Mouse (Mus musculus) kidney, embryonic 14.5 days (tissue): ENCODE measurements around the gene Lipt1. TPM values are rescaled to one million over a fixed set of nuclear protein-coding genes. Genes with fewer than 3 reads are reported as not detected.

Experiments
- ATAC-seq: fragments of 200-750 bp; cut with Nextera tagmentation; 2 replicates; pipeline ENCODE4 v1.8.0; 2017; ENCODE audit warnings: moderate number of reproducible peaks, mild to moderate bottlenecking, moderate TSS enrichment, moderate library complexity; ENCODE audit not compliant: low FRiP score, low TSS enrichment
- H3K27ac ChIP-seq: fragments of 300-500 bp; sonication (generic); 2 replicates; pipeline ENCODE4 v1.5.1; 2014; ENCODE audit warnings: low read depth, mild to moderate bottlenecking, low read length, moderate library complexity, mixed read lengths
- H3K27me3 ChIP-seq: fragments of 300-500 bp; sonication (generic); 2 replicates; pipeline ENCODE4 v1.6.1; 2014; ENCODE audit warnings: mild to moderate bottlenecking, low read length; ENCODE audit not compliant: control insufficient read depth, insufficient read depth
- H3K36me3 ChIP-seq: fragments of 300-500 bp; sonication (generic); 2 replicates; pipeline ENCODE4 v1.6.1; 2014; ENCODE audit warnings: low read length, mixed read lengths; ENCODE audit not compliant: control insufficient read depth, insufficient read depth
- H3K4me1 ChIP-seq: fragments of 300-500 bp; sonication (generic); 2 replicates; pipeline ENCODE4 v1.6.1; 2014; ENCODE audit warnings: low read length, mixed read lengths; ENCODE audit not compliant: control insufficient read depth, insufficient read depth
- H3K4me2 ChIP-seq: fragments of 300-500 bp; sonication (generic); replicated peaks from 2 replicates; pipeline ENCODE4 v1.6.1; 2014; ENCODE audit warnings: low read depth, mild to moderate bottlenecking, low read length
- H3K4me3 ChIP-seq: fragments of 300-500 bp; sonication (generic); 2 replicates; pipeline ENCODE4 v1.5.1; 2014; ENCODE audit warnings: mild to moderate bottlenecking, low read length
- H3K9ac ChIP-seq: fragments of 300-500 bp; sonication (generic); 2 replicates; pipeline ENCODE4 v1.6.1; 2014; ENCODE audit warnings: low read depth, mild to moderate bottlenecking, low read length, moderate library complexity
- H3K9me3 ChIP-seq: fragments of 300-500 bp; sonication (generic); 2 replicates; pipeline ENCODE4 v1.6.1; 2016; ENCODE audit warnings: low read length; ENCODE audit not compliant: control insufficient read depth
- WGBS: fragments of 180-500 bp; shearing (Covaris S2); extraction: QIAGEN DNeasy Blood & Tissue Kit; methylation state at CpG from one replicate; pipeline ENCODE4 v1.1.7; 2014; 5-methylcytosine and 5-hydroxymethylcytosine counted together
- polyA plus RNA-seq: library from polyadenylated mRNA; unstranded; fragments of >200 nt; fragmentation: Nextera tagmentation; extraction: Ambion mirVana; gene quantifications from 2 replicates; pipeline ENCODE4 v1.2.1, GENCODE M21; 2014

The Lipt1 gene
- polyA plus RNA-seq, 1 experiment from 2014 or later, result 11.0 TPM

DNA sequence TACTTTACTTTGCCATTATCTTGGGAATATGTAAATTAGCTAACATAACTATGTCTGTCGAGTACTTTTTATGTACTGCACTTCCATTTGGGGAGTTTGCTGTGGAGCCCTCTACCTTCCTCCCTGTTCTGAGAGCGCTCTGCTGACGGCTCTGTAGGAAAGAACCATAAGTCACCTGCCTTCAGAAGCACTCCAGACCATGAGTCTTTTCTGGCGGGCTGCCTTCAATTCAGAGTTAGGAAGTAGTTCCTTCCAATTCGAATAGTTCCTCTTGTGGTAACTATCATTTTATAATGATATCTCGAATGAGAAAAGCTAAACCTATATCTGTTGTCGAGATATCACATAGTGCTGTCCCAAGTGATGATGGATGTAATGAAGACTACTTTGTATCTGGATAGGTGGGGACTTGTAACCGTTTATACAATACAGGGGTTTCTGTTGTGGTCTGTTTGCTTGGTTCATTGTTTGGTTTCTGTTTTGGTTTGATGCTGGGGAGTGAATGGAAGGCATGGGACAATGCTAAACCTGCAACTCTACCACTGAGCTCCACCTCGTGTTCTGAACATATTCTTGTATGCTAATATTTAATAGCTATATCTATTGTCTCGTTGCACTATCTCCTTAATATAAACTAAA lies 3.7 kb upstream of the Lipt1 start:
- no peak for ATAC-seq
- no peak overlapping the region for H3K27ac ChIP-seq

DNA sequence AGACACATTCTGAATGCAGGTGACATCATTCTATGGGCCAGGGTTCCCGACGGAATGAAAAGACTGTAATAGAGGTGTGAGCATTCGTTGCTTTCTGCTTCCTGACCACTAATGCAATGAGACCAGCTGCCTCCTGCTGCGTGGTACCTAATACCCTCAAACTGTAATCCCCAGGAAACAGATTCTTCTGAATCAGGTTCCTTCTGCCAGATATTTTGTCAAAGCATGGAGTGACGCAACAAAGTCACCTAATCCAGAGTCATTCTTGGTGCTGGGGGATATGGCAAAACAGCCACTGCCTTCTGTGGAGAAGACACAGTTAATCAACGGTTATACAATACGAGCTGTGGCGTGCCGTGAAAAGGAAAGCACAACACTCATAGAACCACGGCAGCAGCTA lies 2.9 kb upstream of the Lipt1 start:
- WGBS, result 64% methylated on average over 10 of the region's 10 CpGs
- Histone ChIP-seq H3K27me3 (no peaks in the 10 kb centered on the region; the same call in 1 of the 2 replicates), H3K4me3 (no peak overlapping the region)

More for the DNA sequence above, 3.7 kb upstream of the Lipt1 start:
- no peaks in the 10 kb centered on the region for H3K36me3 ChIP-seq
- no peak overlapping the region for H3K9ac ChIP-seq
- H3K4me1 ChIP-seq, result 0 out of 2 replicates have a peak, but pooled peaks cover 6% of the 10 kb centered on the region
- 71% methylated on average over 10 of the region's 10 CpGs for WGBS
- H3K4me2 ChIP-seq, result no peak overlapping the region
- H3K27me3 ChIP-seq, result no peaks in the 10 kb centered on the region; the same call in 1 of the 2 replicates
- no peaks in the 10 kb centered on the region for H3K9me3 ChIP-seq
- no peak overlapping the region for H3K4me3 ChIP-seq

DNA sequence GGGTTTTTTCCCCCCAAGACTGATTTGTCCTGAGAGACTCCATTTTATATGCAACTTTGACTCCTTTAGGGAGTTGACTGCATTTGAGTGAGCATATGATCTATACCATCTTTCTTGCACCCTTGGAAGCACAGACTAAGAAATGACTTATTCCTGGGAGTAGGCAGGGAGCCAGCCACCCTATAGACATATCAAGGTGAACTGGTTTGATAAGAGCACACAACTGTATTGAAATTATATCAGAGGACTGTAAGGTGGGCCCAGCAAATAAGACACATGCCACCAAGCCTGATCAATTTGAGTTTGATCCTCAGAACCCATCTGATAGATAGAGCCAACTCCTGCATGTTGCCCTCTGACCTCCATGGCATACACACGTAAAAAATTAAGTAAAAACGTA lies 2.2 kb upstream of the Lipt1 start:
- WGBS, result 72% methylated on average over 2 of the region's 2 CpGs

More for the DNA sequence above, 2.9 kb upstream of the Lipt1 start:
- Histone ChIP-seq H3K4me2 (no peak overlapping the region), H3K4me1 (0 out of 2 replicates have a peak, but pooled peaks cover 9% of the 10 kb centered on the region), H3K9ac (no peak overlapping the region), H3K36me3 (no peaks in the 10 kb centered on the region), H3K27ac (no peak overlapping the region), H3K9me3 (no peaks in the 10 kb centered on the region)
- no peak for ATAC-seq

DNA sequence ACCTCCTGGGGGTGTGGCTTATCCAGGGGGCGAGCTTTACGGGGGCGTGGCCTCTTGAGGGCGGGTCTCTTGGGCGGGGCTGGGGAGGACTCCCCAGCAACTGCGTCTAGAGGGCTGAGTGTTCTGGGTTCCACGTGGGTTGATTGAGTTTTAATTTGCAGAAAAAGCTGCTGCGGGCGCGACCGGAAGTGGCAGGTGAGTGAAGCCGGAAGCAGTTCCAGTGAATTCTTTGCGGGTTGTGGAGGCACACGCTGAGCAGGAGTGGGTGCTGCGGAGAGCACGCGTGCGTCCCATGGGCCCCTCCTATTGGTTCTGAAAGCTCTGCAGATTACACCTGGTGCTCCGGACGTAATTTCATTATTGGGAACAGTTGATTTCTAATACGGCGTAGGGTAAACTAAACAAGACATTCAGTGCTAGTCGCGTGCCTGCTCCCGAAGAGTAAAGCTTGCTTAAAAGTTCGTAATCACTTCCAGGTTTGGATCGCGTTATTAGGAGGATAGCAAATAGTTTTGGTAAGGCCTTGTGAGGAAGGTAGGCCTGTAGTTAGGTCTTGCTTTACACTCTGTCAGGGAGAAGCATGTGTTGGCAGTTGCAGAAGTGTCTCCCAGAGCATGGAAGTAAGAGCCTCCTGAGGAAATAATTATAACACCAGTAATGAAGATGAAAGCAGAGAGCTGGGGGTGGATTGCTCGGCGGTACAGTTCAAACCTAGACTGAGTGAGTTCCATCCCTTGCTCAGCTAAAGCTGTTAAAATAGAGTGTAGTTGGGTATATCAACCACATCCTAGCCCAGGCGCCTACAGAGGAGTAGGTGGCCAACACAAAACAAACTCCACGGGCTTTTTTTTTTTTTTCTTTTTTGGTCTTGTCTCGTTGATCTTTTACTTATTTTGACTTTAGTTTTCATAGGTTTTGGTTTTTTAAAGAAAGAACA lies 861 bp downstream of the Lipt1 start:
- peaks cover 8% of the 10 kb centered on the region; the same call in 1 of the 2 replicates for H3K9me3 ChIP-seq
- H3K27me3 ChIP-seq, result no peaks in the 10 kb centered on the region; the same call in 1 of the 2 replicates
- H3K4me3 ChIP-seq, result peak overlapping the region; percentile 57
- H3K4me1 ChIP-seq, result 0 out of 2 replicates have a peak, but pooled peaks cover 6% of the 10 kb centered on the region
- peaks cover 22% of the 10 kb centered on the region; the same call in 1 of the 2 replicates for H3K36me3 ChIP-seq
- 5% methylated on average over 33 of the region's 33 CpGs for WGBS
- H3K27ac ChIP-seq, result peak overlapping the region; percentile 62
- H3K9ac ChIP-seq, result peak overlapping the region; percentile 51
- peak; percentile 92 for ATAC-seq
- peak overlapping the region; percentile 54 for H3K4me2 ChIP-seq

More for the DNA sequence above, 2.2 kb upstream of the Lipt1 start:
- Histone ChIP-seq H3K4me3 (no peak overlapping the region), H3K9me3 (no peaks in the 10 kb centered on the region), H3K4me1 (0 out of 2 replicates have a peak, but pooled peaks cover 9% of the 10 kb centered on the region), H3K36me3 (no peaks in the 10 kb centered on the region), H3K9ac (no peak overlapping the region), H3K27ac (no peak overlapping the region), H3K4me2 (no peak overlapping the region), H3K27me3 (no peaks in the 10 kb centered on the region; the same call in 1 of the 2 replicates)
- no peak for ATAC-seq

DNA sequence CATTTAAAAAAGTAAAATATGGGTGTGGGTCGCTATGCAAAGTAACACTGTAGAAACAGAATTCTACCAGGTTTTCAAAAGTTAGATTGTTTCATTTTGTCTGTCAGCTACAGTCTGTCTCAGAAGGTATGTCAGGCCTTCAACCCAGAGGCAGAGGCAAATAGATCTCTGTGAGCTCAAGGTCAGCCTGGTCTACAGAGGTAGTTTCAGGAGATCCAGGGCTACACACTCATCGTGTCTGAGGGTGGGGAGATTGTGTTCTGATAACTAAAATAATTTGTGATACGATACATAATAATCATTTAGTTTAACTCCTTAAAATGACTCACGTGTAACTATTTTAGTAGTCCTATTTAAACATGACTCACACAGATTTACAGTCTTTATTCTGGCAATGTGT lies 1.6 kb downstream of the Lipt1 start:
- ATAC-seq, result no peak
- Histone ChIP-seq H3K27ac (no peak overlapping the region), H3K4me2 (peak overlapping the region; percentile 54), H3K9me3 (peaks cover 8% of the 10 kb centered on the region; the same call in 1 of the 2 replicates), H3K9ac (no peak overlapping the region), H3K27me3 (no peaks in the 10 kb centered on the region), H3K36me3 (peaks cover 29% of the 10 kb centered on the region), H3K4me3 (peak overlapping the region; percentile 57), H3K4me1 (0 out of 2 replicates have a peak, but pooled peaks cover 6% of the 10 kb centered on the region)
- 82% methylated on average over 4 of the region's 4 CpGs for WGBS

DNA sequence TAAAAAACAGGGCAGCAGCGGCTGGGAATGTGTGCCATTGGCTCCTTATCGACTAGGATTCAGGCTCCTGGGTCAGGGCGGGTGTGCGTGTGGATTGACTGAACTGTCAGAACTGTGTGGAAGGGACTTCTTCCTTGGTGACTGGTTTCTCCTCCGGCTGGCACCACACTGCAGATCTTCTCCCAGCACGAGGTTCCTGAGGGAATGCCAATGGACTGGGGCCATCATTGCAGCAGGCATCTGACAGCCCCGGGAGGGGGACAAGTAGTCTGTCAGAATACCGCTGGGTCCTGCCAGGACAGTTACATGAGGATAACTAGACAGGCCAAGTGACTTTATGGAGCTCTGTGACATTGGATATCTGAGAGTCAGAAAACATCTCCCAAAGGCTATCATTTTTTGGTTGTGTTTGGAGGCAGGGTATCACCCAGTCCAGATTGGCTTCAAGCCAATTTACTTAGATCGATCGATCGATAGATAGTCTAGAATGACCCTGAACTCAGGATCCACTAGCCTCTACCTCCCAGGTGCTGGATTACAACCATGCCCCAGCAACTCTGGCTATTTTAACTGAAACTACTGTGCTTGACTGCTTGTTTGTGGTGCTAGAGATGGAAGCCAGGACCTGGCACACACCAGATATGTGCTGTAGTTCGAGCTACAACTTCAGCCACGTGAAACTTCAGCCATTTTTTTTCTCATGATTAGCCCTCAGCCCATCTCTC lies 6.4 kb downstream of the Lipt1 start:
- Histone ChIP-seq H3K36me3 (peaks cover 63% of the 10 kb centered on the region), H3K9ac (no peak overlapping the region), H3K9me3 (peaks cover 8% of the 10 kb centered on the region; the same call in 1 of the 2 replicates), H3K27ac (no peak overlapping the region), H3K4me3 (no peak overlapping the region), H3K4me1 (0 out of 2 replicates have a peak, but pooled peaks cover 3% of the 10 kb centered on the region), H3K27me3 (no peaks in the 10 kb centered on the region), H3K4me2 (no peak overlapping the region)
- WGBS, result 94% methylated on average over 13 of the region's 13 CpGs
- no peak for ATAC-seq

DNA sequence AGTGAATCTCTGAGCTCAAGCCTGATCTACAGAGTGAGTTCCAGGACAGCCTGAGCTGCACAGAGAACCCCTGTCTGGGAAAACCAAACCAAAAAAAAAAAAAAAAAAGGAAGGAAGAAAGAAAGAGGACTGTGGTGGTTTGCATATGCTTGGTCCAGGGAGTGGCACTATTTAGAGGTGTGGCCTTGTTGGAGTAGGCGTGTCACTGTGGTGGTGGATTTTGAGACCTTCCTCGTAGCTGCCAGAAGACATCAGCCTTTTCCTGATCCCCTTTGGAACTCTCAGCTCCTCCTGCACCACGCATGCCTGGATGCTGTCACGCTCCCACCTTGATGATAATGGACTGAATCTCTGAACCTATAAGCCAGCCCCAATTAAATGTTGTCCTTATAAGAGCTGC lies 11.9 kb downstream of the Lipt1 start:
- H3K4me3 ChIP-seq, result no peak overlapping the region
- no peak overlapping the region for H3K4me2 ChIP-seq
- no peak overlapping the region for H3K9ac ChIP-seq
- no peaks in the 10 kb centered on the region for H3K9me3 ChIP-seq
- no peak for ATAC-seq
- H3K36me3 ChIP-seq, result peaks cover 39% of the 10 kb centered on the region
- 91% methylated on average over 4 of the region's 4 CpGs for WGBS
- H3K27me3 ChIP-seq, result no peaks in the 10 kb centered on the region
- H3K4me1 ChIP-seq, result no peaks in the 10 kb centered on the region
- no peak overlapping the region for H3K27ac ChIP-seq

DNA sequence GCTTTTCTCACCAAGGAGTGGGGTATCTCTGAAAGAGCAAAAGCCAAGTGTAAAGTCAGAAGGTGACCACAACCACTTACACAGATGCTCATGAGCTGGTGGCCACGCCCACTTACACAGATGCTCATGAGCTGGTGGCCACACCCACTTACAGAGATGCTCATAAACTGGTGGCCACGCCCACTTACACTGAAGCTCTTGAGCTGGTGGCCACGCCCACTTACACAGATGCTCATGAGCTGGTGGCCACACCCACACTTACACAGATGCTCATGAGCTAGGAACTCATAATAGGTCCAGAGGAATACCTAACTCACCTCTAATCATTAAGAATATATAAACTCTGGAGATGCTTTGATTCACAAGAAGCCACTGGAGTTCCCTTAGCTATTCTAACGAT lies 12.9 kb downstream of the Lipt1 start:
- Histone ChIP-seq H3K9ac (no peak overlapping the region), H3K27me3 (no peaks in the 10 kb centered on the region), H3K4me2 (no peak overlapping the region), H3K36me3 (peaks cover 29% of the 10 kb centered on the region), H3K4me3 (no peak overlapping the region), H3K27ac (no peak overlapping the region), H3K9me3 (no peaks in the 10 kb centered on the region), H3K4me1 (peaks cover 4% of the 10 kb centered on the region; the same call in 1 of the 2 replicates)
- 81% methylated on average over 4 of the region's 4 CpGs for WGBS
- ATAC-seq, result no peak
